Mouse (Mus musculus) limb, embryonic 13.5 days (tissue): Measurements from ENCODE around the gene Srpk1. TPM values are rescaled to one million over a fixed set of nuclear protein-coding genes. Genes with fewer than 3 reads are reported as not detected.
"Not testable (repeated sequence)": the region's sequence is repeated elsewhere in the genome, so short reads cannot be mapped to it uniquely, and the experiment has no call there.

Experiments
- ATAC-seq: fragments of 200-750 bp; cut with Nextera tagmentation; 2 replicates; pipeline ENCODE4 v1.8.0; 2017; ENCODE audit warnings: low read depth, moderate number of reproducible peaks, moderate TSS enrichment; ENCODE audit not compliant: low FRiP score
- H3K27ac ChIP-seq: fragments of 300-500 bp; sonication (generic); 2 replicates; pipeline ENCODE4 v1.5.1; 2015; ENCODE audit warnings: inconsistent platforms, mild to moderate bottlenecking, moderate library complexity
- H3K27me3 ChIP-seq: fragments of 300-500 bp; sonication (generic); 2 replicates; pipeline ENCODE4 v1.6.1; 2015; ENCODE audit warnings: mild to moderate bottlenecking, inconsistent platforms
- H3K36me3 ChIP-seq: fragments of 300-500 bp; sonication (generic); 2 replicates; pipeline ENCODE4 v1.6.1; 2015; ENCODE audit warnings: inconsistent platforms, mild to moderate bottlenecking, moderate library complexity
- H3K4me1 ChIP-seq: fragments of 300-500 bp; sonication (generic); 2 replicates; pipeline ENCODE4 v1.6.1; 2015; ENCODE audit warnings: inconsistent platforms
- H3K4me2 ChIP-seq: fragments of 300-500 bp; sonication (generic); replicated peaks from 2 replicates; pipeline ENCODE4 v1.6.1; 2015; ENCODE audit warnings: inconsistent platforms, mild to moderate bottlenecking, moderate library complexity
- H3K4me3 ChIP-seq: fragments of 300-500 bp; sonication (generic); 2 replicates; pipeline ENCODE4 v1.5.1; 2015; ENCODE audit warnings: moderate library complexity, mild to moderate bottlenecking, inconsistent platforms
- H3K9ac ChIP-seq: fragments of 300-500 bp; sonication (generic); 2 replicates; pipeline ENCODE4 v1.6.1; 2015; ENCODE audit warnings: mild to moderate bottlenecking, inconsistent platforms
- H3K9me3 ChIP-seq: fragments of 300-500 bp; sonication (generic); 2 replicates; pipeline ENCODE4 v1.6.1; 2016; ENCODE audit warnings: inconsistent platforms
- WGBS: fragments of 180-500 bp; shearing (Covaris S2); methylation state at CpG from one replicate; pipeline ENCODE4 v1.1.7; 2015; 5-methylcytosine and 5-hydroxymethylcytosine counted together
- polyA plus RNA-seq: library from polyadenylated mRNA; unstranded; fragments of >200 nt; fragmentation: Nextera tagmentation; extraction: Ambion mirVana; gene quantifications from 2 replicates; pipeline ENCODE4 v1.2.1, GENCODE M21; 2015

The Srpk1 gene
- polyA plus RNA-seq, 1 experiment from 2014 or later: 97.9 TPM

DNA sequence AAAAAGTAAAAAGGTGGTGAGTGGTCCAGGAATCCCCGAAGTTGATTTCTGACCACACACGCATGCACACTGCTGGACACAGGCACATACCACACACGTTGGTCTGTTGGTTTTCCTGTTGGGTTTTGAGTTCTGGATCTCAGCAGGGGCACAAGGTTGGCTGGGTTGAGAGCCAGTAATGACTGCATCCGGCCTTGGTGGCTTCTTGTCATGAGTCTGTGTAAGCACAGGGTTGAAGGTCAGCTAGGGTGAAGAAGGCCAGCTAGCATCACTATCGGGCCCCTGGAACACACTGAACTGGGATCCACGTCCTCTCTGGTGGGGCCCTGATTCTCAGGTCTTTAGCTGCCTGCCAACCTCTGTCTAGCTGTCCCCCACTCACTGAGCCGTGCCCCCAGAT is 50.0 kb downstream of the Srpk1 start:
- Histone ChIP-seq H3K4me1 (peaks cover 8% of the 10 kb centered on the region), H3K4me2 (no peak overlapping the region), H3K36me3 (no peaks in the 10 kb centered on the region), H3K27ac (no peak overlapping the region), H3K9ac (no peak overlapping the region), H3K9me3 (no peaks in the 10 kb centered on the region), H3K4me3 (no peak overlapping the region), H3K27me3 (peaks cover 6% of the 10 kb centered on the region)
- ATAC-seq: no peak
- 82% methylated on average over 7 of the region's 7 CpGs for WGBS

DNA sequence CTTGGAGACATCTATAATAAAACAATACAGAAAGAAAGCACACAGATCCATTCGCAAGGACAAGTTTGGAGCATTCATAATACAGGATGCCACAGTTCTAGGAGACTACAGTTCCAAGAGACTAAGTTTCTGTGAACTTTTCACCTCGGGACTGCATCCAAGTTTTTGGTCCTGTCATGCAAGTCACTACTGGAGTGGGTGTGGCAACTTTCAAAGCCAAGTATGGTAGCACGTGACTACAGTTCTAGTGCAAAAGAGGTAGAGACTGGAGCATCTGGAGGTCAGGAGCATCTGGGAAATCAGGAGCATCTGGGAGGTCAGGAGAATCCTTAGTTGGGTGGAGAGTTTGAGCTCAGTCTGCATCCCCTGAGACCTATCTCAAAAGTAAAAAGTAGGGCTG is 50.6 kb downstream of the Srpk1 start:
- Histone ChIP-seq H3K9me3 (no peaks in the 10 kb centered on the region), H3K36me3 (no peaks in the 10 kb centered on the region), H3K4me2 (no peak overlapping the region), H3K27me3 (peaks cover 6% of the 10 kb centered on the region), H3K27ac (no peak overlapping the region), H3K4me3 (no peak overlapping the region), H3K4me1 (peaks cover 8% of the 10 kb centered on the region), H3K9ac (no peak overlapping the region)
- ATAC-seq: no peak
- WGBS: 88% methylated on average over 3 of the region's 3 CpGs

DNA sequence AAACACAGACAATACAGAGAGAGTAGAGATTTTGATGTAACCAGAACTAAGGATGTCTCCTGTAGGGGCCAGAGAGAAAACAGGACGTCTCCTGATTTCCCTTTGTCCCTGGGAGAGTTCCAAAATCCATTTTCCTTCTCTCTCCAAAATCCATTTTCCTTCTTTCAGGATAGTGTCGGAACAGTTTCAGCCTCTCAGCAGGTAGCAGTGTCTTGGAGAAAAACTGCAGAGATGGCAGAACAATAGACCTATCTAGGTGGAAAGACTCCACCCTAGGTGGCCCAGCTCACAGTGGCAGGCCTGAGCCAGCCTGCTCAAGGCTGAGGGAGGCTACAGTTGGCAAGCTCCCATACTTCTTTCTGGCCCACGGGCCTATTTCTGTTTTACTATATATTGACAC is 55.0 kb downstream of the Srpk1 start:
- Histone ChIP-seq H3K36me3 (no peaks in the 10 kb centered on the region), H3K27ac (no peak overlapping the region), H3K4me1 (no peaks in the 10 kb centered on the region), H3K4me2 (no peak overlapping the region), H3K9ac (no peak overlapping the region), H3K4me3 (no peak overlapping the region), H3K9me3 (no peaks in the 10 kb centered on the region), H3K27me3 (no peaks in the 10 kb centered on the region)
- ATAC-seq: no peak
- 52% methylated on average over 3 of the region's 3 CpGs for WGBS

DNA sequence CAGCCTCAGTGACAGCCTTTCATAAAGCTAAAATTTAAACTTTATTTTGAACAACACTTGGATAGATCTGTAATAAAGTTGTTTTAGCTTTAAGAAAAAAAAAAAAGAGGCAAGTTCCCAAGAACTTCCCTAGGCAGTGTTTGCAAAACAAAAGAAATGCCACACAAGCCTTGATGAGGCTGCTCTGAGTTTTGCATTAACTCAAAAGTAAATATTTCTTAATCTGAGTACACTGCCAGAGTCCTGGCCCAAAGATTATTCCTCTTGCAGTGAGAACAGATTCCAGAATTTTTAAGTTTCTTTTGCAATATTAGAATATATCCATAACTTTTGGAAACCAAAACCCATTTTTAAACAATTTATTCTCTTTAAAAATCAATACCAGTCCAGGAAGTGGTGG is 57.3 kb downstream of the Srpk1 start:
- no peak overlapping the region for H3K4me3 ChIP-seq
- H3K27me3 ChIP-seq: no peaks in the 10 kb centered on the region
- ATAC-seq: no peak
- H3K9me3 ChIP-seq: no peaks in the 10 kb centered on the region
- H3K27ac ChIP-seq: no peak overlapping the region
- H3K9ac ChIP-seq: no peak overlapping the region
- peaks cover 13% of the 10 kb centered on the region for H3K4me1 ChIP-seq
- H3K36me3 ChIP-seq: no peaks in the 10 kb centered on the region
- H3K4me2 ChIP-seq: no peak overlapping the region

DNA sequence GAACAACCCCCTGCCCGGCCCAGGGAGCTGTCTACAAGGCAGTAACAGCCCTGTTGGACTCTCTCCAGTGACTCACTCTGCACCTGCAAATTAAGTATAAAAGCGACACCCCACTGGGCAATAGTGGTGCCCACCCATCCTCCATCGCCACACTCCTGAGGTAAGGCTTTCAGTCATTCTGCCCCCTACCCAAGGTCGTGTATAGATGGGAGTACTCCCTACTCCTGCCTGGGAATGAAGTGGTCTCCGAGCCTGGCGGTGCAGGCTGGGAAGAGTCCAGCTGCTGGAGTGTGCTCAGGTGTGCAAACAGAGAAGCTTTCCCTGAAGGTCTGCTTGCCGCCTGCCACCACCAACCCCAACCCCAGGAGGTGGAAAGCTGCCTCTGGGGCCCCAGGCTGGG is 60.9 kb downstream of the Srpk1 start:
- Histone ChIP-seq H3K27me3 (no peaks in the 10 kb centered on the region), H3K9me3 (no peaks in the 10 kb centered on the region), H3K27ac (no peak overlapping the region), H3K4me3 (no peak overlapping the region), H3K4me1 (peaks cover 29% of the 10 kb centered on the region), H3K36me3 (no peaks in the 10 kb centered on the region), H3K9ac (no peak overlapping the region), H3K4me2 (no peak overlapping the region)
- no peak for ATAC-seq
- 47% methylated on average over 7 of the region's 7 CpGs for WGBS

DNA sequence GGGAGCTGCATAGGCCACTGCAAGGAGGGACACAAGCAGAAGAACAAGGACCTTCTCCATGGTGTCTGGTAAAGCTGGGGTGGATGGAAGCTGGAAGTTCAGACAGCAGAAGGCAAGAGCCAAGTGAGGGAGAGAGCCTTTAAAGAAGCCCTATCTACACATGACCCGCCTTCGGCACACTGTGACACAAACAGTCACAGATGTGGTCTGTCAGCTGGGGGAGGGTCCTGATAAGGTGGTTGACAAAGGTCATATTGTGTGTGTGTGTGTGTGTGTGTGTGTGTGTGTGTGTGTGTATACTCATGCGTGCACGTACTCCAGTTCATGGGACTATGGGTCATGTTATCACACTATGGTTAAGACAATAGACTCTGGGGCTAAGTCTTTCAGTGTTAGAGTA is 61.9 kb downstream of the Srpk1 start, which contains the start of gene Clps:
TSS of gene Clps (minus strand) at position 169 of the 400 bp plus-strand sequence.
- H3K4me1 ChIP-seq: peaks cover 34% of the 10 kb centered on the region
- no peak for ATAC-seq
- WGBS: 91% methylated on average over 4 of the region's 4 CpGs
- H3K4me3 ChIP-seq: no peak within 1 kb of the TSS
- H3K36me3 ChIP-seq: no peaks in the 10 kb centered on the region
- no peak within 1 kb of the TSS for H3K27ac ChIP-seq
- no peaks in the 10 kb centered on the region for H3K27me3 ChIP-seq
- no peaks in the 10 kb centered on the region for H3K9me3 ChIP-seq
- H3K4me2 ChIP-seq: no peak within 1 kb of the TSS
- no peak within 1 kb of the TSS for H3K9ac ChIP-seq

DNA sequence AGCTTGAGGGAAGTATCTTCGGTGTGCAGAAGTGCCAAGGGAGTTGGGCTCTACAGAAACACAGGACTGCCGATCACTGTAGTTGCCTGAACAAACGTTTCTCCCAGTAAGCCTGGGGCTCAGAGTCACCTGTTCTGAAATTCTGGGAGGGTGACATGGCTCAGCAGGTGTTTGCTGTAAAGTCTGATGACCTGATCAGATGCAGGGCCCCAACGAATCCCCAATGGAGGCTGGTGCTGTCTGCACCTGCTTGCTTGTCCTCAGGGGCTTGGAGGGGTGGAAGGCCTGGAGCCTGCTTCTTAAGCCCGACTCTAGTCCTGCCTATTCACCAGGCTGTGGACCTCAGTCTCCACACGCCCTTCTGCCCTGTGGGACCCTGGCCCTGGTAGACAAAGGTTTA is 64.7 kb downstream of the Srpk1 start:
- Histone ChIP-seq H3K4me3 (no peak overlapping the region), H3K4me2 (no peak overlapping the region), H3K27ac (no peak overlapping the region), H3K36me3 (no peaks in the 10 kb centered on the region), H3K4me1 (peaks cover 47% of the 10 kb centered on the region), H3K9ac (no peak overlapping the region), H3K27me3 (no peaks in the 10 kb centered on the region), H3K9me3 (no peaks in the 10 kb centered on the region)
- peak; percentile 34; the same call in 1 of the 2 replicates for ATAC-seq
- 43% methylated on average over 6 of the region's 6 CpGs for WGBS

DNA sequence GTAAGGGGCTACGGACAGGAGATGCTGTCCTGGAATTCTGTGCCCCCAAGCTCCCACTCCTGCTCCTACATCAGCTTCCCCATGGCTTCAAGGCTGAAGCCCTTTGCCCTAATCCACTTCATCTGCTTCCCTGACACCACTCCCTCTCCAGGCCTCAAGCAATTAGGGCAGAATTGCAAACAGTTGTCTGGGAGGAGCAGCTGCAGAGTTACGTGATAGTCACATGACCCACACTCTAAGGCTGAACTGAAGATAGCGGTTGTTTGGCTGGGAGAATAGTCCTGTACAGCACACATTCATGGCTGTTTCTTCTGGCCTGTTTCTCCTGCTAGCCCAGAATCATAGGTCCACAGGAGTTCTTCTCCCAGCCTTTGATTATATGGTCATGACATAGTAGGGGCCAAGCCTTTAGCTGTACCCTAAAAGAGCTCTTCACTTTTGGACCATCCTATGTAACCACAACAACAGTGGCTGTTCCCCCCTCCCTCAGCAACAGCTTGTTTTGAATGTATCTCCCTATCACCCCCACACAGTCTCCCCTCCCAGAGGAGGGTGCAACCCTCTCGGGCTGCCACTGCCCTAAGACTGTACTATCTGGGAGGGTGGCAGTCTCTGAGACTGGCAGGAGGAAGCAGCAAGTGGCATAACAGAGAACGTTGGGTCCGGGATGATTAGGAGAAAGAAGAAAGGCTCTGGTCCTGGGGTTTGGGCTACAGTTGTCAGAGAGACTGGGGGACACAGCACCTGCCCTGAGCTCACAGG is 65.7 kb downstream of the Srpk1 start:
- Histone ChIP-seq H3K27ac (peak overlapping the region; percentile 55; the same call in 1 of the 2 replicates), H3K27me3 (no peaks in the 10 kb centered on the region), H3K9me3 (no peaks in the 10 kb centered on the region), H3K9ac (no peak overlapping the region), H3K4me1 (peaks cover 49% of the 10 kb centered on the region), H3K4me2 (no peak overlapping the region), H3K36me3 (no peaks in the 10 kb centered on the region), H3K4me3 (no peak overlapping the region)
- 42% methylated on average over 6 of the region's 6 CpGs for WGBS
- ATAC-seq: no peak

DNA sequence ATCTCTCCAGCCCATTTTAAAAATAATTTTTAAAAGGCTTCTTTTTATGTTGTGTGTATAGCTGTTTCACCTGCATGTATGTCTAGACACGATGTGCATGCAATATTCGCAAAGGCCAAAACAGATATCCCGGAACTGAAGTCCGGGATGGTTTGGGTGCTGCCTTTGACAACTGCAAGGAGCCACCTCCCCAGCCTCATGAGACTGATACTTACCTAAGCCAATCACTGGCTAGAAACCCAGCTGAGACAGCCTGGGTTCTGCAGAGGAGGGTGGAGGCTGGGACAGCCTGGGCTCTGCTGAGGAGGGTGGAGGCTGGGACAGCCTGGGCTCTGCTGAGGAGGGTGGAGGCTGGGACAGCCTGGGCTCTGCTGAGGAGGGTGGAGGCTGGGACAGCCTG is 68.5 kb downstream of the Srpk1 start:
- H3K27ac ChIP-seq, H3K9me3 ChIP-seq, H3K27me3 ChIP-seq, H3K9ac ChIP-seq, ATAC-seq, H3K4me3 ChIP-seq, H3K4me2 ChIP-seq, H3K36me3 ChIP-seq: not testable (repeated sequence)
- WGBS: 84% methylated on average over 4 of the region's 4 CpGs
- H3K4me1 ChIP-seq: peaks cover 40% of the 10 kb centered on the region

DNA sequence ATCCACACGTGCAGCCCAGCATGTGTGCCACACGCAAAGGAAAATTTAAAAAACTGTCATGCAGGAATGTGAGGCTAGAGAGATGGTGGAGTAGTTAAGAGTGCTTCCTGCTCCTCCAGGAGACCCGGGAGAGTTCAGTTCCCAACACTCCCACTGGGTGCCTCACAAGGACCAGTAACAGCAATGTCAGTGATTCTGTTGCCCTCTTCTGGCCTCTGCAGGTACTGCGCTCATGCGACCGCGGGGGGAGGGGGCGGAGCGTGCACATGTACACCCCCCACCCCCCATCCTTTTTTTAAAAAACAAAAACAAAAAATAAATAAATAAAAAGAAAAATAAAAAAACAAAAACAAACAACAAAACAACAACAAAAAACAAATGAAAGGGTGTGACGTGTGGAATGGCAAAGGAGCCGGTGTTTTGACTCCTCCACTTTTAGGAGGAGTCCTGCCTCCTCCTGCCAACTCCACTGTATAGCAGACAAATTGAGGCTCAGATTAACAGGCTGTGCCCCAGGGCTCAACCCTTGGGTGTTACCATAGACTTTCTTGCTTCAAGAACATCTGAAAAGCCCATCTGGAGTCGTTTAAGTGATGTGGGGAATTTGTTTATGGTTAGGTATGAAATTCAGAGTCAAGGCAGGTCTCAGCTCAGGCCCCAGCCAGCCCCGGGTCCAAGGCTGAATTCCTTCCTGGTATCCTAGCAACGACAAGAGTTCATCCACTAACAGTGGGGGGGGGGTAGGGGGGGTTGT is 69.3 kb downstream of the Srpk1 start:
- ATAC-seq: peak; percentile 48; the same call in 1 of the 2 replicates
- 3% methylated on average over 14 of the region's 14 CpGs for WGBS
- Histone ChIP-seq H3K4me3 (no peak overlapping the region), H3K36me3 (no peaks in the 10 kb centered on the region), H3K9me3 (no peaks in the 10 kb centered on the region), H3K4me1 (peaks cover 38% of the 10 kb centered on the region), H3K27ac (peak overlapping the region; percentile 28; the same call in 1 of the 2 replicates), H3K27me3 (no peaks in the 10 kb centered on the region; the same call in 1 of the 2 replicates), H3K4me2 (no peak overlapping the region; the same call in 1 of the 2 replicates), H3K9ac (0 out of 2 replicates have a peak overlapping the region, but pooled peaks have one; percentile 31)

DNA sequence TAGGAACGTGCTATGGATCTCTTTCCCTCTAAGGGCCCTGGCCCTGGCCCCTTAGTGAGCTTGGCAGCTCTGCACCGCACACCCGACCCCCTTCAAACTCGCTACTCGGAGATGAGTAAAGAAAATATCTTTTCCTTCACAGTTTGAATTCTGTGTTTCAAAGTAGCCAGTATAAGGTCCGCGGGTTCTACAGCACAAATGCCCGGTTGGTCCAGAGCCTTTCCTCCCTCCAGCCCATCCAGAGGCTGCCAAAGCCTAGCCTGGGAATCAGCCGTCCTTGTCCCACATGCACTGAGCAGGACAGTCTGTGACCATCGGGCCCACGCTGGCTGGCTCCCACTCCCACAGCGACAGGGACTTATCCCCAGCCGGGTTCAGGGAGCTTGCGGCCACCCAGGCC is 73.4 kb downstream of the Srpk1 start, which contains the start of gene Clpsl2:
TSS of gene Clpsl2 (plus strand) at position 301 of the 400 bp plus-strand sequence.
- peaks cover 18% of the 10 kb centered on the region for H3K4me1 ChIP-seq

DNA sequence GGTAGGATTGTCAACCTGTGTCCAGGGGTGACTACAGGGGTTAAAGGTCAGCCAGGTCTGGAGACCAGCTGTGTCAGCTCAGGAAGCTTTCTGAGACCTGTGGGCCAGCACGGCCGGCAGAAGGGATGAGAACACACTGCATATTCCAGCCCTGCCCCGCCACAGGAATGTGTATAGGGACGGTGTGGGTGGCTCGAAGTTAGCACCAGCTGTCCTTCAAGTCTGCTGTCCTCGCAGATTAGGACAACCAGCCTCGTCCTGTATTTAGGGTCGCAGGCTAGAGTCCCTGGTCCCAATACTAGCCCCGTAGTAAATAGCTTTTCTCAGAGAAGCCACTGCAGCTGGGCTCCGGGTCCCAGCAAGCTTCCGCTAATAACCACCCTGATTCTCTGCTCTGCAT is 74.0 kb downstream of the Srpk1 start:
- no peak overlapping the region for H3K4me3 ChIP-seq
- ATAC-seq: no peak
- H3K27ac ChIP-seq: no peak overlapping the region
- H3K9ac ChIP-seq: no peak overlapping the region
- 0 out of 2 replicates have a peak, but pooled peaks cover 3% of the 10 kb centered on the region for H3K9me3 ChIP-seq
- 61% methylated on average over 11 of the region's 11 CpGs for WGBS
- peaks cover 13% of the 10 kb centered on the region for H3K4me1 ChIP-seq
- H3K27me3 ChIP-seq: no peaks in the 10 kb centered on the region; the same call in 1 of the 2 replicates
- H3K36me3 ChIP-seq: no peaks in the 10 kb centered on the region
- no peak overlapping the region for H3K4me2 ChIP-seq

More for the DNA sequence above, 73.4 kb downstream of the Srpk1 start, which contains the start of gene Clpsl2:
- no peaks in the 10 kb centered on the region; the same call in 1 of the 2 replicates for H3K27me3 ChIP-seq
- H3K4me2 ChIP-seq: no peak within 1 kb of the TSS
- no peaks in the 10 kb centered on the region for H3K36me3 ChIP-seq
- H3K27ac ChIP-seq: no peak within 1 kb of the TSS
- 77% methylated on average over 14 of the region's 14 CpGs for WGBS
- ATAC-seq: no peak
- no peak within 1 kb of the TSS for H3K9ac ChIP-seq
- no peak within 1 kb of the TSS for H3K4me3 ChIP-seq
- H3K9me3 ChIP-seq: 0 out of 2 replicates have a peak, but pooled peaks cover 3% of the 10 kb centered on the region
